Mouse (Mus musculus) heart, postnatal 0 days (tissue): ENCODE data around the gene Rpsa.

Experiments used
- CTCF ChIP-seq: IDR thresholded peaks from 2 replicates; pipeline ENCODE4 v1.5.1; 2016; ENCODE audit warnings: antibody characterized with exemption, control low read depth, low read depth
- EP300 ChIP-seq: IDR thresholded peaks from 2 replicates; pipeline ENCODE4 v1.6.1; 2016; ENCODE audit warnings: antibody characterized with exemption, low read depth

- TF ChIP-seq EP300 (no peak), CTCF (no peak)
These were observed 36.4 kb upstream of the Rpsa start for GRCm38 (mm10) chr9:120091086-120091485.
